Mouse (Mus musculus): ENCODE data around the gene Cfap74.

DNA sequence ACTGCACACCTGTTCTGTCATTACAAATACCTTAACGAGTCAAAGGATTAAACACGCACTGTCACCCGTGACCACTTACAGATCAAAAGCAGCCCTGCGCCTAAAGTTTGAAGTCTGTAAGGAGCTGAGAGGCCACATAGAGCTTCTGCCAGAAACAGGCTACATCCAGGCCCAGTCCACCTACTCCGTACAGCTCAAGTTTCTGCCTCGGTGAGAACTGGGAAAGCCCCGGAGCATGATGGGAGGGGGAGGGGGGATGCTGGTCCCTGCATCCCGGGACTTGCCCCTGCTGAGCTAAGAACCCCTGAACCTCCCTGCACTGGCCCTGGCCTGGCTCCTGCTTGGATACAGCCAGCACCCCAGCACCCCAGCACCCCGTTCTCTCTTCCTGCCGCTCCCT is 42.6 kb downstream of the Cfap74 start:
- no peak for TF ChIP-seq CTCF (IDR thresholded peaks at IDR 0.05; ENCODE audit: low read depth, low read length)
- no peak for TF ChIP-seq GATA1 (IDR thresholded peaks at IDR 0.05; ENCODE audit: borderline replicate concordance, low read length)
